In the genomic region with DNA sequence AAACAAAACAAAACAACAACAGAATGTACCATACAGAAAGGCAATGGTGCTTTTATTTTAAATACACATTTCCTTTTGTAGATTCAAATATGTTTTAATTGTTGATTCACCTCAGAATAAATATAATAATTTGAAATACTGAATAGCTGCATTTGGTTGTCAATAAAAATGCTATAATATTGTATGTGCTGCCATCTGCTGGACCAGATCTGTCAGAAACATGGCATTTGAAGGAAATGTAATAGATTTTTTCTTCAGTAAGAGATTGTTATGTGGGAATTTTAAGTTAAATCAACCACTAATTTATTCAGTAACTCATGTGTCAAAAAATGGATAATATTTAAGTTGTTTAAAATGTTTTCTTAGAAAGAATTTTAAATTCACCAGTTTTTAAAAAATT, we compare ENCODE assay signal across 17 mouse cellular contexts. TPM values are rescaled to one million over a fixed set of nuclear protein-coding genes. Genes with fewer than 3 reads are reported as not detected.
A peak's percentile ranks its signal among the peaks of the same experiment; 100 is the strongest.
DNase-seq lines count a peak whose midpoint lies in the region; ATAC-seq and TF ChIP-seq lines count a peak whose summit lies in the region.
"Had no signal": no experiment of that assay in that cellular context is flagged by ENCODE, and none has a peak within 500 bp of the region (broad histone marks: within the 10 kb centered on the region; RNA-seq: fewer than 3 reads in every experiment).

No protein-coding gene starts in this region.

- H3K4me1 ChIP-seq in cerebellum, adult 2 months (ENCODE audit: control insufficient read depth, insufficient read depth, low read length): no peaks in the 10 kb centered on the region
- H3K4me1 ChIP-seq in kidney, postnatal 0 days (replicated peaks; ENCODE audit: insufficient read depth, low read length): no peaks in the 10 kb centered on the region
- H3K4me1 ChIP-seq in midbrain, postnatal 0 days (ENCODE audit: insufficient read depth, low read length): no peaks in the 10 kb centered on the region
- H3K4me1 ChIP-seq in midbrain, embryonic 13.5 days (replicated peaks): no peaks in the 10 kb centered on the region
- no peaks in the 10 kb centered on the region for H3K4me1 ChIP-seq in embryonic facial prominence, embryonic 14.5 days (ENCODE audit: control insufficient read depth, insufficient read depth, low read length)
- H3K4me1 ChIP-seq: midbrain, embryonic 10.5 days had no signal

- TF ChIP-seq POLR2A in cerebellum, adult 2 months (IDR thresholded peaks at IDR 0.05; ENCODE audit: borderline replicate concordance, insufficient read depth, low read length): no peak

- H3K27ac ChIP-seq in cerebellum, adult 2 months (ENCODE audit: insufficient read depth, low read length): no peak overlapping the region
- no peak overlapping the region for H3K27ac ChIP-seq in kidney, postnatal 0 days
- H3K27ac ChIP-seq in midbrain, postnatal 0 days (ENCODE audit: low read depth, low read length): no peak overlapping the region
- H3K27ac ChIP-seq in midbrain, embryonic 13.5 days: no peak overlapping the region
- H3K27ac ChIP-seq in embryonic facial prominence, embryonic 14.5 days (replicated peaks; ENCODE audit: low read depth, low read length): no peak overlapping the region
- H3K27ac ChIP-seq: midbrain, embryonic 10.5 days had no signal

- ATAC-seq in kidney, postnatal 0 days (replicated peaks; ENCODE audit: low FRiP score, low read depth): no peak
- no peak for ATAC-seq in midbrain, postnatal 0 days (ENCODE audit: low FRiP score)
- ATAC-seq in midbrain, embryonic 13.5 days: no peak
- no peak for ATAC-seq in embryonic facial prominence, embryonic 14.5 days (ENCODE audit: low read depth)
- ATAC-seq: Patski had no signal

- H3K27me3 ChIP-seq in cerebellum, adult 2 months (ENCODE audit: control insufficient read depth, insufficient read depth, low read length): no peaks in the 10 kb centered on the region
- H3K27me3 ChIP-seq in kidney, postnatal 0 days (ENCODE audit: insufficient read depth, low read length): no peaks in the 10 kb centered on the region
- no peaks in the 10 kb centered on the region for H3K27me3 ChIP-seq in midbrain, postnatal 0 days (ENCODE audit: insufficient read depth, low read length)
- no peaks in the 10 kb centered on the region for H3K27me3 ChIP-seq in midbrain, embryonic 13.5 days
- H3K27me3 ChIP-seq in embryonic facial prominence, embryonic 14.5 days (replicated peaks; ENCODE audit: control insufficient read depth, insufficient read depth, low read length): no peaks in the 10 kb centered on the region
- H3K27me3 ChIP-seq: Patski had no signal

- no peaks in the 10 kb centered on the region for H3K9me3 ChIP-seq in kidney, postnatal 0 days (replicated peaks; ENCODE audit: low read length)
- H3K9me3 ChIP-seq in midbrain, postnatal 0 days (ENCODE audit: low read length): no peaks in the 10 kb centered on the region
- no peaks in the 10 kb centered on the region for H3K9me3 ChIP-seq in midbrain, embryonic 13.5 days
- no peaks in the 10 kb centered on the region for H3K9me3 ChIP-seq in embryonic facial prominence, embryonic 14.5 days (ENCODE audit: control insufficient read depth, low read length)
- H3K9me3 ChIP-seq: midbrain, embryonic 10.5 days had no signal

- H3K36me3 ChIP-seq in kidney, postnatal 0 days (ENCODE audit: insufficient read depth, low read length): no peaks in the 10 kb centered on the region
- no peaks in the 10 kb centered on the region for H3K36me3 ChIP-seq in midbrain, postnatal 0 days (ENCODE audit: insufficient read depth, low read length)
- no peaks in the 10 kb centered on the region for H3K36me3 ChIP-seq in midbrain, embryonic 13.5 days
- H3K36me3 ChIP-seq in embryonic facial prominence, embryonic 14.5 days (ENCODE audit: control insufficient read depth, insufficient read depth, low read length): no peaks in the 10 kb centered on the region
- H3K36me3 ChIP-seq: midbrain, embryonic 10.5 days had no signal

- no peak overlapping the region for H3K9ac ChIP-seq in kidney, postnatal 0 days (ENCODE audit: low read depth, low read length)
- H3K9ac ChIP-seq in midbrain, postnatal 0 days (replicated peaks; ENCODE audit: low read length, poor library complexity, severe bottlenecking): no peak overlapping the region
- no peak overlapping the region for H3K9ac ChIP-seq in midbrain, embryonic 13.5 days (replicated peaks)
- H3K9ac ChIP-seq in embryonic facial prominence, embryonic 14.5 days (ENCODE audit: low read depth, low read length): no peak overlapping the region

- no peak overlapping the region for H3K4me3 ChIP-seq in cerebellum, adult 2 months (replicated peaks; ENCODE audit: insufficient read depth, low read depth, low read length)
- no peak overlapping the region for H3K4me3 ChIP-seq in kidney, postnatal 0 days (replicated peaks; ENCODE audit: low read depth, low read length)
- H3K4me3 ChIP-seq in midbrain, postnatal 0 days (ENCODE audit: low read depth, low read length): no peak overlapping the region
- no peak overlapping the region for H3K4me3 ChIP-seq in midbrain, embryonic 13.5 days (replicated peaks)
- H3K4me3 ChIP-seq in embryonic facial prominence, embryonic 14.5 days (ENCODE audit: low read depth, low read length): no peak overlapping the region
- H3K4me3 ChIP-seq: midbrain, embryonic 10.5 days had no signal

- no peak for TF ChIP-seq CTCF in cerebellum, adult 2 months (IDR thresholded peaks at IDR 0.05; ENCODE audit: borderline replicate concordance, insufficient read depth, low read depth, low read length)
- TF ChIP-seq CTCF in kidney, postnatal 0 days (IDR thresholded peaks at IDR 0.05; ENCODE audit: low read depth): peak; percentile 58
- TF ChIP-seq CTCF in midbrain, postnatal 0 days (IDR thresholded peaks at IDR 0.05): peak; percentile 68

- DNase-seq in cerebellum, postnatal 10 days: peak; percentile 47 to 50
- no peak for DNase-seq in cerebellum, adult 2 months
- peak; percentile 4 for DNase-seq in kidney, postnatal 0 days (ENCODE audit: low spot score)
- DNase-seq in kidney, postnatal 14 days: no peak
- peak; percentile 27 for DNase-seq in midbrain, postnatal 0 days (ENCODE audit: low spot score)
- DNase-seq in embryonic facial prominence, embryonic 14.5 days (ENCODE audit: low spot score): peak; percentile 23
- no peak for DNase-seq in ovary, postnatal 14 days (ENCODE audit: low spot score)
- DNase-seq: adrenal gland, postnatal 25 days; B cell, adult 2 months; cerebellum, adult 18-20 months; gastrocnemius, postnatal 25 days; heart, postnatal 4 days; thymus, postnatal 25 days had no signal

- no peak overlapping the region for H3K4me2 ChIP-seq in kidney, postnatal 0 days (ENCODE audit: low read length)
- no peak overlapping the region for H3K4me2 ChIP-seq in midbrain, postnatal 0 days (ENCODE audit: low read depth, low read length, poor library complexity, severe bottlenecking)
- no peak overlapping the region for H3K4me2 ChIP-seq in midbrain, embryonic 13.5 days (replicated peaks)
- H3K4me2 ChIP-seq in embryonic facial prominence, embryonic 14.5 days (ENCODE audit: low read depth, low read length): no peak overlapping the region
- H3K4me2 ChIP-seq: liver, embryonic 11.5 days had no signal

RNA-seq across cellular contexts. Expression of gene Slitrk6, which starts 22.6 kb away (rescaled TPM):
- 0.65 and 0.84 TPM in 2 replicates for polyA plus RNA-seq in cerebellum, adult 2 months (2012; rRNA removed)
- 2.0 TPM in 2 replicates for polyA plus RNA-seq in kidney, postnatal 0 days (2015; fragmentation: Nextera tagmentation; extraction: Ambion mirVana)
- total RNA-seq in midbrain, postnatal 0 days (2014; rRNA removed): 8.2 and 10.2 TPM in 2 replicates
- 3.5 and 4.5 TPM in 2 replicates for polyA plus RNA-seq in midbrain, postnatal 0 days (2015; fragmentation: Nextera tagmentation; extraction: Ambion mirVana)
- 3.1 and 3.4 TPM in 2 replicates for polyA plus RNA-seq in midbrain, embryonic 13.5 days (2015; fragmentation: Nextera tagmentation; extraction: Ambion mirVana)
- polyA plus RNA-seq in embryonic facial prominence, embryonic 14.5 days (2014; fragmentation: Nextera tagmentation; extraction: Ambion mirVana): 14.2 and 17.4 TPM in 2 replicates
- polyA plus RNA-seq: Patski had no signal

Comparison
In these comparisons a context has a peak if more than half of its experiments do, and no peak if none do; other contexts are left out.
1. DNase-seq: peak in cerebellum, postnatal 10 days (2 of 2), kidney, postnatal 0 days (single experiment), midbrain, postnatal 0 days (single experiment) and embryonic facial prominence, embryonic 14.5 days (single experiment); none in cerebellum, adult 2 months (0 of 2), kidney, postnatal 14 days (single experiment) and ovary, postnatal 14 days (single experiment).